Mouse (Mus musculus) fibroblast of lung, adult 2 months (primary cell): Measurements from ENCODE around the gene Pkd1l1.

Experiments used
- DNase-seq: peaks from one replicate; pipeline ENCODE4 v3.0.0-alpha.2; 2011; ENCODE audit warnings: low read depth

The Pkd1l1 gene

DNA sequence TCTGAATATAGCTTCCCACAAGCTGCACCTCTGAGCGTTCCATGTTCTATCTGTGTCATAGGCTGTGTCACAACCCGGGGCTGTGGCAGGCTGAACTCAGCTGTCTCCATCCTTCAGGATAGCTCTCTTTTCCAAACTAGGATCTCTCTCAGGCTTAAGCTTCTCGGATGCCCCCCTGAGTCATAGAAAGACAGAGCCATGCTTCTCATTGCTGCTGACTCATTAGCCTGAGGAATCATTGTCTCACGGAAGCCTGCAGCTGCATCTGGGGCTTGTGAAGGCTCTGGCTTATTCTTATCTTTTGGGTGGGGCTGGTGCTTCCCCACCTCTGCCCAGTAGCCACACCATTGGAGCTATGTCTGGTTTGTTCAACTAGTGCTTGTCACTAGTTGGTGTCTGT lies 151.7 kb downstream of the Pkd1l1 start:
- no peak for DNase-seq

DNA sequence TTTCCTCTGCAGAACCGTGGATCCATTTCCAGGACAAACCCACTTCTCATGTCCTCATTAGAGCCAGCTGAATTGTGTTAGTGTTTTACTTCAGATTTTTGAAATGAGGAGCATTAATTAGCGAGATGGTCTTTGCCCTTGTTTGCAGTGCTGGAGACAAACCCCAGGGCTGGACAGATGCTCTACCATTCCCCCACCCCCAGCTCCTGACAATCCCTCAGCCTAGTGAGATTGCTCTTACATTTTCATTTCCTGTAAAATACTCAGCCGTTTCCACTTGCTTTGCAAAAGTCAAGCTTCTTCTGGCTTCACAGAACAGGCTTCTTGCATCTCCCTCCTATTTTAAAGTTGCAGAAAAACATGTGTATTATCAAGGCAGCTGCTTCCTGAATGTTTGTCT lies 155.7 kb downstream of the Pkd1l1 start:
- no peak for DNase-seq

DNA sequence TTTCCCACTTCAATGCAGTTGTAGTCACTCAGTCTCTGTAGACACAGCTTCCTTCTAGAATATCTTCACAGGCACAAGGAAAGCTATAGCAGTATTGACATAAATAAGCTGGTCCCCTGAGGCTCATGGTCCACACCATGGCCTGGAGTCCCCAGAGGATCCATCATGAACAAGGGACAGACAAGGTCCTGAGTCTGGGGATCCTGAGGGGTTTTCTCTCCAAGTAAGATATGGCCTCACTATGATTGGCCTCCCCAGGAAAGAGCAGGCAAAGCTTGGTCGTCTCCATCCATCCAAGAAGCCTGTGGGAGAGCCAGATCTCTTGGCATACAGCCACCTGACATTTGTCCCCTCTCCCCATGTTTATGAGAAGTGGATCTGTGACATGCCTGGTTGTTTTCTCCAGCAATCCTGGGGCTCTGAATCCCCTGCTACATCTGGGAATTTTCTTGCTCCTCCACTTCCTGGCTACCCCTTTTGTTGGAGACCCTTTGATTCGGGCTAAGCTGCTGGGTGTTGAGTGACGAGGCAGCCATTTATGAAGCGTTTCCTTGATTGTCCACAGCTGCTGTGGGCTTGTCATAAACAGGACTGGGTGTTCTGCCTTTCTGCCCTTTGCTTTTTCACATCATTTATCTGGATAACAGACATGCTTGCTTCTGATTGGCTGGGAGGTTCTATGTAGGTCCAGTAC lies 158.8 kb downstream of the Pkd1l1 start:
- DNase-seq, result no peak

DNA sequence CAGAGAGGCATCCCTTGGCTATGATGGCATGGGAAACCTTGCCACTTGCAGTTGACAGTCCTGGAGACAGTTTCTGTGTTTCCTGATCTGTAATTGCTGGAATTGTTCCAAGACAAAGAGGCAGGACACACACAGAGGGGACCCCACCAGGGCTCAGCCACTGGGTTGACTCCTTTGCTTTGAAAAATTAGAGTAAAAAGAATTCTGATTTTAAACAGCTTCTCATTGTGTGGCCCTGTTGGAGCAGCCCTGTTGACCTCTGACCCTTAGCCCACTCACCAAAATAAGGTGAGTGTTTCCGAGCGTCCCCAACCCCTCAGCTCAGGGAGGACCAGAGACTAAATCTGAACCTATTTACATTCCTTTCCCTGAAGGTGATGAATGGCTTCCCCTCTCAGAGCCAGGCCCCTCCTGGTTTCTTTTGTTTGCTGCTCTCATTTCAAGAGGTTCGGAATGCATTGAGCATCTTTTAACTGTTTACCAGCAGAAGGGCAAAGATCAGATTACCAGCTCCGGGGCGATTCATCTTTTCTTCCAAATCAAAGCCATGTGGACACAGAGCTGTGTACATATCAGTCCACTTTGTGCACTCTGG lies 161.5 kb downstream of the Pkd1l1 start:
- DNase-seq, result no peak

DNA sequence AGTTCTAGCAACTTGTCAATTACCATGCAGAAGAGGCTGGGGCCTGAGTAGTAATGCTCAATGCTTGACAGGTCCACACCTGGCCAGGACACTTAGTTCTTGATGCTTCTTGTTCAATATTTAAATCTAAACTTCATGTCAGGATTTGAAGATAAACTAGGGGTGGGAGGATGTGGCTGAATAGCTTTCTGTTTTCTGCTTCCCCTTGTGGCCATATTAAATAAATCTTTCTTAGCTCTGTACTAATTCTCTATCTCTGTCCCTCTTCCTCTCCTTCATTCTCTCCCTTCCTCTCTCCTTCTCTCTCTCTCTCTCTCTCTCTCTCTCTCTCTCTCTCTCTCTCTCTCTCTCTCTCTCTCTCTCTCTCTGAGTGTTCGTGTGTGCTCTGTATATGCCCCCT lies 163.4 kb downstream of the Pkd1l1 start:
- no peak for DNase-seq

DNA sequence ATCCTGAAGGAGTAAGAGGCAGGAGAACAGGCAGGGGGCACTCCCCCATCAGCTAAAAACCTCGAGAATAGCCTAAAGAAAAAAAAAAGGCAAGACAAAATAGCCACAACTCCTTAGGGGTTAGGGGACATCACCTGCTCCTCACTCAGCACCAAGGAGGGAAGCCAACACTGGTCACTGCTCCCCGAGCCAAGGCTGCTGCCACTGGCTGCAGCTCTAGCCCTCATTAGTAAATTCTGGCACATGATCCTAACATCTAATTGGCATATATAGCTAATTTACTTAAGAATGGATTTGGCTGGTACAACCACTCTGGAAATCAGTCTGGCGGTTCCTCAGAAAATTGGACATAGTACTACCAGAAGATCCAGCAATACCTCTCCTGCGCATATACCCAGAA lies 166.1 kb downstream of the Pkd1l1 start:
- no peak for DNase-seq

DNA sequence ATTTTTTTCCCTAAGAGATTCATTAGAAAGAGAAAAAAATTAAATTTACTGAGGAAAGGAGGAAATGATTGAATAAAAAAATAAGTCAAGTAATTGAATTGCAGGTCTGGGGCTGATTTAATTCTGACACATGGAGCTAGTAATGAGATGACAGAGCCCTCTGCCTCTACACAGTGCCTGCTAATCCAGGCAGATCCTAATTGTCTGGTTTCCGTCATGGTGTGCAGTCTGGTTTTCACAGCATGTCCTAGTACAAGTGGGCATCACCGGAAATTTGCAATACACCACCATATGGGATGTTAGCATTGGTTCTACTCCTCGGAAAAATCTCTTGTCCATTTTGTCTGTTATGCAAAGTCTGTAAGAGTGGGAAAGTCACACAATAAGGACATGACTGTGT lies 168.9 kb downstream of the Pkd1l1 start:
- DNase-seq, result no peak

DNA sequence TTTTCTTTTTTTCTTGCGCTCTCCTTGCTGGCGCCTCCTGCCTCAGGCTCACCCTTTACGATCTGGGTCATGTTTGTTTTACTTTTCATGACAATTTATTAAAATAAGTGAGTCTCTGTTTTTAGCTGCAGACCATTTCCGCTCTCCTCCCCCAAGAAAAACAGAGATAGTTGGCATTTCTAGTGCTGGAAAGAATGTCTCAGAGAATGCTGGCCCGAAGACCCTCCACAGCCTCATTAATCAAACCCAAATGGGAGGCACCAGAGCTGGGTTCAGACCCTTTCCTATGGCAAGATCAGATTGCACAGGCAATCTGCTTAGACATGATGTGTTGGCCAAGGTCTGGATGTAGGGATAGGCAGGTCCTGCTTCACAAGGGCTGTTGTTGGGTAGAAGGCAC lies 175.6 kb downstream of the Pkd1l1 start:
- DNase-seq, result peak; percentile 30

DNA sequence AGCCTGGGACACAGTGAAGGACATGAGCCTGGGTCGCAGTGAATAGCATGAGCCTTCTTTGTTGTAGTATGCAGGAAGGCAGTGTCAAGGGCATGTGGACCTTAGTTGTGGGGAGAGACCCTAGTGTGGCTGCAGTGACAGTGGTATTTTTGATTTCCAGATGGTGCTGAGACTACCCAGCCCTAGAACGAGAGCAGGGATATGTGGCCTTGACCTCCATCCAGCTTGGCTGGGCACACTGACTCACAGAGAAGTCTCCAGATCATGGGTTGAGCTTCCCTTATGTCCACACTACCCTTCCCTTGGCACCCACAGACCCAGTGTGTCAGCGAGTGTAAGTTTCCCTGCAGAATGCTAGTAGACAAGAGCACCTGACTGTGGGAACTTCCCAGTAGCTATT lies 178.0 kb downstream of the Pkd1l1 start:
- no peak for DNase-seq

DNA sequence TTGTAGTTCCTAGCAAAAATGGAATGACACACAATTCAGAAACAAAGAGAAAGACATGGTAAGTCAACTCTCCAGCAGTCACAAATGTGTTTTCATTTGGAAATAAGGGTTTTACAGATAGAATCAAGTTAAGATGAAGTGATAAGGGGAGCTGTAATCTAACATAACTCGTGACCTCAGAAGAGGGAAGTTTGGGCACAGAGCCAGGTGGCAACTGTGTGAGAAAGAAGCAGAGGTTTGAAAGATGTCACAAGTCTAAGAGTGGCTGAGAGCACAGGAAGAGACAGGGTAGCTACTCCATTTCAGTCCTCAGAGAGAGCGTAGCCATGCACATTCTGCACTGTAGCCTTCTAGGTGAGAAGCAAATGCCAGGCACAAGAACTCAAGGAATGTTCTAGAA lies 180.9 kb downstream of the Pkd1l1 start:
- DNase-seq, result no peak

DNA sequence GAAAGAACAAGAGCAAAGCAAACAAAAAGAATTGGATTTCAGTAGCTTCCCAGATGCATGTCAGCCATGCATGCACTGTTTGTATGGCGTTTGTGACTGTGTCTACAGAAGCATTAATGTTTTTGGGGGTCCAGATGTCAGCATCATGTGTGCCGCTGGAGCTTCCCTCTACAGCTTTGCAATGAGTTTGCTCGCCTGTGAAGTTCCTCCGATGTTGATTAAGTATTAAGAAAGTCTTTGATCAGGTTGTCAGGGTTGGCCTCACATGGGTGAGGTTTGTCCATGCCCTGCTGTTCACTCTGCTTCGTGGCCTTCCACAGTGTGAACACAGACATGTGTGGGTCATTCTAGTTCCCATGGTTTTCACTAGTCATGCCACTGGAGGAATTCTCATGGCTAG lies 183.9 kb downstream of the Pkd1l1 start:
- DNase-seq, result no peak

DNA sequence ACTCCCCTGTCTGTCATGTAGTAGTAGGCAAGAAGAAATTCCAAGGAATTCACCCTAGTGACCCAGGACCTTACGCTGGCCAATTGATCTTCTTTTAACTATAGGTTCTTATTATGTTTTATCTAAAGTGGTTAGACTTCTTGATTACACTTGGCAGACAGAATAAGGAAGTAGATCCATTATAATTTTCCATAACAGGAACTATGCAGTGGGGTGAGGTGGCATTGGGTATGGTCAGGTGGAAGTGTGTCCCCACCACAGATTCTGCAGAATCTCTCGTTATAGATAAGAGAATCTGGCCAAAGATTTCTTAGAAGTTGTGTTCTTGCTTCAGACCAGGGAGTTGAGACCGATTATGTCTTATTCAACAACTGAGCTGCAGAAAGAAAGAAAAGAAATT lies 185.5 kb downstream of the Pkd1l1 start:
- no peak for DNase-seq

DNA sequence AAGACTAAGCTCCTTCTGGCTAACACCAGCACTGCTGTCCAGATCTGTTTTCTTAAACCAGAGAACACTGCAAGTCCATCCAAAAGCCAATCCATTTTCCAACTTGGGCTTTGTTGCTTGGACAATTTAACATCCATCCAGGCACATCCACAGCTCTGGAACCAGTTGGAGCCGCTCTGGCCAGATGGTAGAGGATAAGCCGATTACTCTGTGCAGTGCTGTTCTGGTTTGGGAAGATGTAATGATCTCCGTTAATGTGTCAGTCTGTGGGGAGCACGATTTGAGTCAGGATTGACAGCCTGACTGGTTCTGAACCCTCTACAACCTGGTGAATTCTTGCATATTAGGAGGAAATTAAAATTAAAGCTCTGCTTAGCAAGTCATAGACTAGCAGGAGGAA lies 188.7 kb downstream of the Pkd1l1 start:
- DNase-seq, result no peak

DNA sequence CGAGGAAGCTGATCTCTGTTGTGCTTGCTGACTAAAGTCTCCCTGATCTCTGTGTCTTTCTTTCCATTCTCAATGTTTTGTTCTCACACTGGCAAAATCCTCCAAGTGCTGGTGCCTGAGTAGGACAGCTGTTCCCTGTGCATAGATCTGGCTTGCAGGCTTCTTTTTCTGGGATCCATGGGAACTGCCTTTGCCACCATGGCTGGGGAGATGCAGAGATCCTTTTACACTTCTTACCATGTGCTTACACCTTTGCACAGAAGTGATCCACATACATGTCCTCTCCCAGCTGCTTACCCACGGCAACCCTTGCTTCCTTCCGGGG lies 191.0 kb downstream of the Pkd1l1 start:
- DNase-seq, result no peak

DNA sequence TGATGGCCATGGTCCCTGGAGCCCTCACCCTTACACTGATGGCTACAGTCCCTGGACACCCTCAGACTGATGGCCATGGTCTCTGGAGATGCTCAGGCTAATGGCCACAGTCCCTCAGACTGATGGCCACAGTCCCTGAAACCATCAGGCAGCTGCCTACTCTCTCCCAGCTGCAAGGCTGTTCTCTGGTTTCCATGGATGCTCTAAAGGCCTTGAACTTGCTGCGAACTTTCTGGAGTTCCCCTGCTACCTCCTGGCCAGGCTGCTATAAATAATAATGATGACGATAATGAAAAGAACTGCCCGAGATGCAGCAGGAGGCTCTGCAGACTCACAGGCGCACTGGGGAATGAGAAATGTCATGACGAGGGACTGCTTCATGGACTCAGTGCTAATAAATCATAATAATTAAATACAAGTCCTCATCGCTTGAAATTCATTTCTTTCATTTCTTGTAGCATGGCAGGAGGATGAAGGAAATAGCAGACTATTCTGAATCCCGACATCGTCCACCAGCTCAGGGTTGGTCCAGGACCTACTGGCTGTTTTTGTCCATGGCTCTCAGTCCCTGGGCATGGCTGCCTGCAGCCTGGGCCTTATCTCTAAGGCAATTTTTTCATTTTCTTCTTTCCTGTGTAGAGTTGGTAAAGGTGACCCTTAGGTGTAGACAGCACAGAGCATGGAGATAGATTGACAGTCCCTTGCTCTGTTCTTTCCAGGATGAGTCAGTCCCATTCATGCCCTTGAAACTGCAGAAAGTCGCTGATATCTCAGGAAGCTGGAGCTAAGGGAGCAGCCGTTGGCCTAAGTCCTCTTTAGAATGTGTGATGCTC lies 191.5 kb downstream of the Pkd1l1 start:
- DNase-seq, result no peak

DNA sequence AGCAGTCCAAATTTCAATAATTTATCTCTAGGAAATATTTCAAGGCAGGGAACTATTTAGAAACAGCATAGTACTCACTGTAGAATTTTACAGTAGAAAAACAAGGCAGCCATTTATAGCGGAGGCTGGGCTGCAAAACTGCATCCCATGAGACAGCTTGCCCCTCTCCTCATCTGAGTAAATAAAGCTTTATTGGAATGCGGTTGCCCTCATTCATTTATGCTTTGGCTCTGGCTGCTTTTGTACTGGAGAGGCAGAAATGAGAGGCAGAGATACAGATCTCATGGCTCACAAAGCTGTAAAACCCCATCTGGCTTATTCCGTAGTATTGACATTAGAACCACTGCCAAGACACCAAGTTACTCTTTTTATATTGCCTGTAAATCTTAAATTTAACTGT lies 193.6 kb downstream of the Pkd1l1 start:
- no peak for DNase-seq
